Mouse (Mus musculus) CH12.LX (cell line): Measurements from ENCODE around the gene Slc44a3. TPM values are rescaled to one million over a fixed set of nuclear protein-coding genes. Genes with fewer than 3 reads are reported as not detected.

ENCODE experiments used
- DNase-seq: peaks from one replicate; pipeline ENCODE4 v3.0.0-alpha.2; 2013; ENCODE audit errors: extremely low read depth
- H3K27ac ChIP-seq: 2 replicates; pipeline ENCODE4 v1.5.1; 2012; ENCODE audit warnings: low read depth, mild to moderate bottlenecking, control low read depth, moderate library complexity; ENCODE audit not compliant: insufficient read depth
- H3K27me3 ChIP-seq: replicated peaks from 2 replicates; pipeline ENCODE3; 2012; ENCODE audit warnings: inconsistent platforms
- H3K36me3 ChIP-seq, 2 experiments: replicated peaks in 1 of 2; 2 replicates each; pipeline versions ENCODE3 to v1.6.1; 2012; ENCODE audit warnings: inconsistent platforms in 1 of 2, low read length in 1 of 2, mild to moderate bottlenecking in 1 of 2, mixed read lengths in 1 of 2, moderate library complexity in 1 of 2; ENCODE audit not compliant: control insufficient read depth in 1 of 2, insufficient read depth in 1 of 2
- H3K4me1 ChIP-seq, 2 experiments: 2 replicates each; pipeline ENCODE4 v1.6.1; 2012; ENCODE audit warnings: inconsistent platforms in 1 of 2, moderate library complexity in 1 of 2; ENCODE audit not compliant: insufficient read depth in 2 of 2, control insufficient read depth in 1 of 2
- H3K4me2 ChIP-seq: 2 replicates; pipeline ENCODE4 v1.6.1; 2012; ENCODE audit warnings: low read depth, mild to moderate bottlenecking, control low read depth; ENCODE audit not compliant: poor library complexity, insufficient read depth, severe bottlenecking
- H3K4me3 ChIP-seq, 3 experiments: fragments of 150-350 bp in 1 of 3; sonication (generic) in 1 of 3; replicated peaks in 1 of 3; 2 replicates each; pipeline versions ENCODE3 to v1.5.1; 2011 to 2012; ENCODE audit warnings: low read depth in 2 of 3, low read length in 2 of 3, mild to moderate bottlenecking in 2 of 3, moderate library complexity in 2 of 3, control low read depth in 1 of 3, improper control_type of control experiment in 1 of 3, inconsistent platforms in 1 of 3, mixed read lengths in 1 of 3; ENCODE audit not compliant: poor library complexity in 1 of 3
- H3K79me2 ChIP-seq: replicated peaks from 2 replicates; pipeline ENCODE4 v1.6.1; 2012; ENCODE audit warnings: mild to moderate bottlenecking, moderate library complexity; ENCODE audit not compliant: control insufficient read depth, poor library complexity, insufficient read depth, severe bottlenecking; ENCODE audit errors: extremely low read depth
- H3K9ac ChIP-seq: 2 replicates; pipeline ENCODE4 v1.6.1; 2012; ENCODE audit warnings: low read depth, mild to moderate bottlenecking, control low read depth, moderate library complexity; ENCODE audit not compliant: insufficient read depth
- H3K9me3 ChIP-seq: replicated peaks from 2 replicates; pipeline ENCODE3; 2012; ENCODE audit warnings: low read length, inconsistent platforms, mixed read lengths
- CHD1 ChIP-seq: IDR thresholded peaks from 2 replicates; pipeline ENCODE4 v1.6.1; 2012; ENCODE audit warnings: low read depth, low read length, improper control_type of control experiment, inconsistent platforms
- CHD2 ChIP-seq: IDR thresholded peaks from 2 replicates; pipeline ENCODE4 v1.6.1; 2011; ENCODE audit warnings: low read length, improper control_type of control experiment
- CTCF ChIP-seq, 2 experiments: IDR thresholded peaks in 1 of 2; conservative IDR thresholded peaks in 1 of 2; 2 replicates each; pipeline ENCODE4 v1.5.1; 2011 to 2012; ENCODE audit warnings: low read depth in 2 of 2, low read length in 2 of 2, improper control_type of control experiment in 1 of 2, inconsistent platforms in 1 of 2, mild to moderate bottlenecking in 1 of 2, moderate library complexity in 1 of 2
- E2F4 ChIP-seq: IDR thresholded peaks from 2 replicates; pipeline ENCODE4 v1.6.1; 2011; ENCODE audit warnings: low read depth, low read length, improper control_type of control experiment; ENCODE audit not compliant: insufficient replicate concordance
- EP300 ChIP-seq: IDR thresholded peaks from 2 replicates; pipeline ENCODE4 v1.6.1; 2011; ENCODE audit warnings: low read length, improper control_type of control experiment
- ETS1 ChIP-seq: conservative IDR thresholded peaks from 2 replicates; pipeline ENCODE4 v1.6.1; 2012; ENCODE audit warnings: low read depth, mild to moderate bottlenecking, inconsistent platforms, low read length, improper control_type of control experiment, moderate library complexity
- HCFC1 ChIP-seq: IDR thresholded peaks from 2 replicates; pipeline ENCODE4 v1.6.1; 2012; ENCODE audit warnings: low read depth, mild to moderate bottlenecking, inconsistent platforms, low read length, improper control_type of control experiment
- JUND ChIP-seq: conservative IDR thresholded peaks from 2 replicates; pipeline ENCODE4 v1.6.1; 2011; ENCODE audit warnings: low read depth, low read length, improper control_type of control experiment
- MAX ChIP-seq: IDR thresholded peaks from 2 replicates; pipeline ENCODE4 v1.6.1; 2011; ENCODE audit warnings: low read length, improper control_type of control experiment
- MEF2A ChIP-seq: IDR thresholded peaks from 2 replicates; pipeline ENCODE4 v1.6.1; 2014; ENCODE audit warnings: low read depth, mild to moderate bottlenecking, inconsistent platforms, low read length, improper control_type of control experiment, borderline replicate concordance
- MYC ChIP-seq: IDR thresholded peaks from 2 replicates; pipeline ENCODE4 v1.6.1; 2011; ENCODE audit warnings: low read depth, mild to moderate bottlenecking, improper control_type of control experiment, low read length
- NELFE ChIP-seq: IDR thresholded peaks from 2 replicates; pipeline ENCODE4 v1.6.1; 2011; ENCODE audit warnings: low read depth, low read length, improper control_type of control experiment
- NRF1 ChIP-seq: IDR thresholded peaks from 2 replicates; pipeline ENCODE4 v1.6.1; 2014; ENCODE audit warnings: low read depth, mild to moderate bottlenecking, inconsistent platforms, low read length, improper control_type of control experiment, moderate library complexity
- POLR2A ChIP-seq: IDR thresholded peaks from 2 replicates; pipeline ENCODE4 v1.6.1; 2011; ENCODE audit warnings: low read depth, mild to moderate bottlenecking, improper control_type of control experiment, low read length
- POLR2AphosphoS2 ChIP-seq: IDR thresholded peaks from 2 replicates; pipeline ENCODE4 v1.6.1; 2011; ENCODE audit warnings: low read depth, low read length, improper control_type of control experiment
- RAD21 ChIP-seq: IDR thresholded peaks from 2 replicates; pipeline ENCODE4 v1.6.1; 2011; ENCODE audit warnings: low read depth, mild to moderate bottlenecking, low read length, improper control_type of control experiment, moderate library complexity
- RCOR1 ChIP-seq: conservative IDR thresholded peaks from 2 replicates; pipeline ENCODE4 v1.6.1; 2012; ENCODE audit warnings: low read depth, mild to moderate bottlenecking, inconsistent platforms, low read length, improper control_type of control experiment
- SIN3A ChIP-seq: IDR thresholded peaks from 2 replicates; pipeline ENCODE4 v1.6.1; 2012; ENCODE audit warnings: low read length, improper control_type of control experiment, inconsistent platforms
- SMC3 ChIP-seq: IDR thresholded peaks from 2 replicates; pipeline ENCODE4 v1.6.1; 2011; ENCODE audit warnings: low read depth, low read length, improper control_type of control experiment
- UBTF ChIP-seq: IDR thresholded peaks from 2 replicates; pipeline ENCODE4 v1.6.1; 2012; ENCODE audit warnings: low read depth, mild to moderate bottlenecking, inconsistent platforms, low read length, improper control_type of control experiment, moderate library complexity
- USF1 ChIP-seq: IDR thresholded peaks from 2 replicates; pipeline ENCODE4 v1.6.1; 2014; ENCODE audit warnings: low read depth, mild to moderate bottlenecking, inconsistent platforms, low read length, improper control_type of control experiment
- USF2 ChIP-seq: conservative IDR thresholded peaks from 2 replicates; pipeline ENCODE4 v1.6.1; 2011; ENCODE audit warnings: low read depth, low read length, improper control_type of control experiment
- ZC3H11A ChIP-seq: IDR thresholded peaks from 2 replicates; pipeline ENCODE4 v1.6.1; 2012; ENCODE audit warnings: low read depth, mild to moderate bottlenecking, inconsistent platforms, low read length, improper control_type of control experiment
- ZNF384 ChIP-seq: IDR thresholded peaks from 2 replicates; pipeline ENCODE4 v1.6.1; 2012; ENCODE audit warnings: low read depth, low read length, improper control_type of control experiment, inconsistent platforms
- dilution Hi-C: fragments of 300-500 bp; cut with MboI; formaldehyde crosslinking; loops from 2 replicates; pipeline ENCODE4 v1.14.3; 2020; ENCODE audit warnings: low sequenced_read_pairs; ENCODE audit not compliant: extremely low pct_unique_long_range_greater_than_20kb, extremely low pct_ligation_motif_present
- in situ Hi-C: fragments of 300-500 bp; cut with MboI; formaldehyde crosslinking; loops from 3 replicates; pipeline ENCODE4 v1.14.3; 2019; ENCODE audit warnings: low sequenced_read_pairs, low pct_ligation_motif_present, low pct_unique_long_range_greater_than_20kb, mixed read lengths
- polyA plus RNA-seq: library from polyadenylated mRNA; unstranded; fragments of >175 nt; gene quantifications from 2 replicates; pipeline ENCODE4 v1.2.1, GENCODE M21; 2012; ENCODE audit warnings: low read depth; ENCODE audit not compliant: insufficient read length
- total RNA-seq, 2 experiments: library from RNA; depleted of rRNA; stranded (reverse); fragments of 300-350 nt in 1 of 2; fragments of >200 nt in 1 of 2; gene quantifications; 2 replicates each; pipeline ENCODE4 v1.2.3; 2012 to 2014

The Slc44a3 gene
- total and polyA plus RNA-seq, 3 experiments, result not detected

- dilution Hi-C loops, result no loop called here
- Histone ChIP-seq H3K36me3 (no peaks in the 10 kb centered on the region), H3K4me1 (peaks cover 0 to 27% of the 10 kb centered on the region in 2 experiments; a peak in 2 of 4 replicates), H3K79me2 (no peaks in the 10 kb centered on the region), H3K4me2 (peak overlapping the region; percentile 80), H3K27ac (no peak overlapping the region), H3K9ac (peak overlapping the region; percentile 36; the same call in 1 of the 2 replicates), H3K4me3 (peak overlapping the region; percentile 44 to 73 (median 58)), H3K9me3 (no peaks in the 10 kb centered on the region), H3K27me3 (peaks cover 13% of the 10 kb centered on the region)
- DNase-seq, result peak; percentile 60
- TF ChIP-seq USF2, result no peak
- no peak for TF ChIP-seq RCOR1
- no peak for TF ChIP-seq ETS1
- no peak for TF ChIP-seq JUND
- TF ChIP-seq CHD2, result no peak
- no peak for TF ChIP-seq MEF2A
- no peak for TF ChIP-seq MYC
- TF ChIP-seq CTCF (conservative IDR thresholded peaks at IDR 0.05 in 1 of 2, IDR thresholded peaks at IDR 0.05 in 1 of 2; ENCODE audit: low read depth in 2 of 2, low read length in 2 of 2), result peak in 1 of 2 experiments; percentile 45; a peak in 2 of 4 replicates
- TF ChIP-seq SIN3A, result 0 out of 2 replicates have a peak, but pooled peaks have one; percentile 35
- TF ChIP-seq E2F4, result no peak
- TF ChIP-seq MAX, result no peak
- no peak for TF ChIP-seq USF1
- TF ChIP-seq NRF1, result 0 out of 2 replicates have a peak, but pooled peaks have one; percentile 2
- no peak for TF ChIP-seq SMC3
- no peak for TF ChIP-seq NELFE
- TF ChIP-seq UBTF, result 0 out of 2 replicates have a peak, but pooled peaks have one; percentile 16
- no peak for TF ChIP-seq EP300
- no peak for TF ChIP-seq CHD1
- TF ChIP-seq HCFC1, result no peak
- TF ChIP-seq POLR2A, result no peak
- no peak for TF ChIP-seq ZC3H11A
- TF ChIP-seq POLR2AphosphoS2, result no peak
- no peak for TF ChIP-seq ZNF384
- TF ChIP-seq RAD21, result no peak
- in situ Hi-C loops, result no loop called here
Measured at GRCm38 (mm10) chr3:121426621-121427519, 105.3 kb downstream of the Slc44a3 start.
